Mouse (Mus musculus) lung, postnatal 0 days (tissue): ENCODE measurements around the gene H6pd. TPM values are rescaled to one million over a fixed set of nuclear protein-coding genes. Genes with fewer than 3 reads are reported as not detected.

Source experiments
- ATAC-seq: fragments of 200-750 bp; cut with Nextera tagmentation; 2 replicates; pipeline ENCODE4 v1.8.0; 2017; ENCODE audit warnings: moderate library complexity
- DNase-seq: peaks from one replicate; pipeline ENCODE4 v3.0.0-alpha.2; 2016; ENCODE audit warnings: low spot score
- H3K27ac ChIP-seq: fragments of 300-500 bp; sonication (generic); 2 replicates; pipeline ENCODE4 v1.5.1; 2014; ENCODE audit warnings: antibody characterized with exemption, mild to moderate bottlenecking, low read length, mixed read lengths
- H3K27me3 ChIP-seq: fragments of 300-500 bp; sonication (generic); replicated peaks from 2 replicates; pipeline ENCODE4 v1.6.1; 2014; ENCODE audit warnings: low read length, mixed read lengths; ENCODE audit not compliant: insufficient read depth
- H3K36me3 ChIP-seq: fragments of 300-500 bp; sonication (generic); 2 replicates; pipeline ENCODE4 v1.6.1; 2014; ENCODE audit warnings: low read length, mixed read lengths; ENCODE audit not compliant: insufficient read depth
- H3K4me1 ChIP-seq: fragments of 300-500 bp; sonication (generic); 2 replicates; pipeline ENCODE4 v1.6.1; 2014; ENCODE audit warnings: antibody characterized with exemption, low read depth, low read length, mixed read lengths; ENCODE audit not compliant: insufficient read depth
- H3K4me2 ChIP-seq: fragments of 300-500 bp; sonication (generic); replicated peaks from 2 replicates; pipeline ENCODE4 v1.6.1; 2014; ENCODE audit warnings: low read depth, mild to moderate bottlenecking, low read length, moderate library complexity, mixed read lengths
- H3K4me3 ChIP-seq: fragments of 300-500 bp; sonication (generic); 2 replicates; pipeline ENCODE4 v1.5.1; 2014; ENCODE audit warnings: low read depth, low read length
- H3K9ac ChIP-seq: fragments of 300-500 bp; sonication (generic); replicated peaks from 2 replicates; pipeline ENCODE4 v1.6.1; 2014; ENCODE audit warnings: low read depth, mild to moderate bottlenecking
- H3K9me3 ChIP-seq: fragments of 300-500 bp; sonication (generic); 2 replicates; pipeline ENCODE4 v1.6.1; 2016; ENCODE audit warnings: low read length, mixed read lengths
- CTCF ChIP-seq: IDR thresholded peaks from 2 replicates; pipeline ENCODE4 v1.5.1; 2016; ENCODE audit warnings: antibody characterized with exemption, mild to moderate bottlenecking
- EP300 ChIP-seq: IDR thresholded peaks from 2 replicates; pipeline ENCODE4 v1.6.1; 2016; ENCODE audit warnings: antibody characterized with exemption, mild to moderate bottlenecking, control low read depth
- WGBS: fragments of 180-500 bp; shearing (Covaris S2); extraction: QIAGEN DNeasy Blood & Tissue Kit; methylation state at CpG from one replicate; pipeline ENCODE4 v1.1.7; 2014; 5-methylcytosine and 5-hydroxymethylcytosine counted together
- polyA plus RNA-seq: library from polyadenylated mRNA; unstranded; fragments of >200 nt; fragmentation: Nextera tagmentation; extraction: Ambion mirVana; gene quantifications from 2 replicates; pipeline ENCODE4 v1.2.1, GENCODE M21; 2015

H6pd gene
- polyA plus RNA-seq, 1 experiment from 2014 or later, result 45.8 TPM

GRCm38 (mm10) chr4:150040003-150040581, 31.3 kb upstream of the H6pd start:
- WGBS, result 76% methylated on average over 9 of the region's 9 CpGs
- no peak for TF ChIP-seq CTCF
- no peak for TF ChIP-seq EP300
- Histone ChIP-seq H3K9me3 (no peaks in the 10 kb centered on the region), H3K4me3 (no peak overlapping the region), H3K4me1 (no peaks in the 10 kb centered on the region), H3K9ac (no peak overlapping the region), H3K4me2 (no peak overlapping the region), H3K36me3 (no peaks in the 10 kb centered on the region), H3K27me3 (peaks cover 2% of the 10 kb centered on the region; the same call in 1 of the 2 replicates), H3K27ac (no peak overlapping the region)
- no peak for ATAC-seq
- no peak for DNase-seq

GRCm38 (mm10) chr4:150038533-150038932, 29.7 kb upstream of the H6pd start:
- H3K4me2 ChIP-seq, result no peak overlapping the region
- no peak overlapping the region for H3K27ac ChIP-seq
- no peaks in the 10 kb centered on the region for H3K4me1 ChIP-seq
- no peak overlapping the region for H3K9ac ChIP-seq
- H3K4me3 ChIP-seq, result no peak overlapping the region
- DNase-seq (no peak), ATAC-seq (no peak)
- no peak for TF ChIP-seq CTCF
- TF ChIP-seq EP300, result no peak
- 86% methylated on average over 7 of the region's 7 CpGs for WGBS
- H3K9me3 ChIP-seq, result no peaks in the 10 kb centered on the region
- no peaks in the 10 kb centered on the region for H3K36me3 ChIP-seq
- peaks cover 18% of the 10 kb centered on the region for H3K27me3 ChIP-seq

GRCm38 (mm10) chr4:150036094-150036493, 27.3 kb upstream of the H6pd start:
- H3K9me3 ChIP-seq, result no peaks in the 10 kb centered on the region
- 83% methylated on average over 6 of the region's 6 CpGs for WGBS
- H3K4me3 ChIP-seq, result no peak overlapping the region

GRCm38 (mm10) chr4:150035280-150035679, 26.5 kb upstream of the H6pd start:
- peak; percentile 96 for TF ChIP-seq CTCF
- TF ChIP-seq EP300, result no peak
- peak; percentile 91 for DNase-seq
- WGBS, result 9% methylated on average over 10 of the region's 10 CpGs
- H3K4me1 ChIP-seq, result peaks cover 6% of the 10 kb centered on the region; the same call in 1 of the 2 replicates
- peak; percentile 43; the same call in 1 of the 2 replicates for ATAC-seq
- H3K27me3 ChIP-seq, result peaks cover 41% of the 10 kb centered on the region
- H3K27ac ChIP-seq, result no peak overlapping the region
- no peak overlapping the region for H3K9ac ChIP-seq
- no peak overlapping the region for H3K4me2 ChIP-seq
- no peak overlapping the region for H3K4me3 ChIP-seq
- H3K36me3 ChIP-seq, result no peaks in the 10 kb centered on the region
- H3K9me3 ChIP-seq, result no peaks in the 10 kb centered on the region

More at GRCm38 (mm10) chr4:150036094-150036493, 27.3 kb upstream of the H6pd start:
- H3K4me1 ChIP-seq, result peaks cover 1% of the 10 kb centered on the region; the same call in 1 of the 2 replicates
- H3K27ac ChIP-seq, result no peak overlapping the region
- no peak overlapping the region for H3K9ac ChIP-seq
- no peaks in the 10 kb centered on the region for H3K36me3 ChIP-seq
- H3K4me2 ChIP-seq, result no peak overlapping the region
- no peak for ATAC-seq
- TF ChIP-seq EP300 (no peak), CTCF (no peak)
- no peak for DNase-seq
- H3K27me3 ChIP-seq, result peaks cover 40% of the 10 kb centered on the region

DNA sequence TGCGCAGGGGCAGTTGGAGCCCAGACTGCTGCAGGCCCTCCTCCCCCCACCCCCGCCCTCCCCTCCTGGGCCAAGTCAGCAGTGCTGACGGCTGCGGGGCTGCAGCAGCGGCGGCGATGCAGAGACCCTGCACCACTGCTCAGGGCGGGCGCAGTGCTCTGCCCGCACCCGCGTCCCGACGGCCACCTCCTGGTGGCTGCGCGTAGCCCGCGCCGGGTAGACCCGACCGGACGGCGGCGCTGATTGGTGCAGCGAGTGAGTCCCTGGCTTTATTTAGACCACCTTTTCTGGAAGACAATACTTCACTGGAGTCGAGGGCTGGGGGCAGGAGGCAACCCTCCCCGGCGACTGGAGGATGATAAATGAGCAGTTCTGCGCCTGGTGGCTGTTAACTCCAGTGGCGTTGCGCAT, 24.4 kb upstream of the H6pd start:
- Histone ChIP-seq H3K4me3 (no peak overlapping the region), H3K4me2 (0 out of 2 replicates have a peak overlapping the region, but pooled peaks have one; percentile 14), H3K4me1 (peaks cover 6% of the 10 kb centered on the region; the same call in 1 of the 2 replicates), H3K9me3 (no peaks in the 10 kb centered on the region), H3K27me3 (peaks cover 55% of the 10 kb centered on the region), H3K36me3 (no peaks in the 10 kb centered on the region), H3K27ac (no peak overlapping the region), H3K9ac (no peak overlapping the region)
- TF ChIP-seq CTCF, result peak; percentile 39; the same call in 1 of the 2 replicates
- no peak for TF ChIP-seq EP300
- DNase-seq, result no peak
- peak; percentile 37; the same call in 1 of the 2 replicates for ATAC-seq
- WGBS, result 4% methylated on average over 30 of the region's 31 CpGs

GRCm38 (mm10) chr4:150031234-150031890, 22.5 kb upstream of the H6pd start:
- peak overlapping the region; percentile 44; the same call in 1 of the 2 replicates for H3K4me3 ChIP-seq
- no peaks in the 10 kb centered on the region for H3K9me3 ChIP-seq
- WGBS, result 22% methylated on average over 14 of the region's 14 CpGs
- H3K27ac ChIP-seq, result no peak overlapping the region
- ATAC-seq (no peak), DNase-seq (no peak)
- no peaks in the 10 kb centered on the region for H3K36me3 ChIP-seq
- peaks cover 56% of the 10 kb centered on the region for H3K27me3 ChIP-seq
- H3K4me1 ChIP-seq, result peaks cover 6% of the 10 kb centered on the region; the same call in 1 of the 2 replicates
- H3K4me2 ChIP-seq, result peak overlapping the region; percentile 90
- 0 out of 2 replicates have a peak overlapping the region, but pooled peaks have one; percentile 0 for H3K9ac ChIP-seq
- TF ChIP-seq EP300 (no peak), CTCF (0 out of 2 replicates have a peak, but pooled peaks have one; percentile 2)
